In the genomic region with DNA sequence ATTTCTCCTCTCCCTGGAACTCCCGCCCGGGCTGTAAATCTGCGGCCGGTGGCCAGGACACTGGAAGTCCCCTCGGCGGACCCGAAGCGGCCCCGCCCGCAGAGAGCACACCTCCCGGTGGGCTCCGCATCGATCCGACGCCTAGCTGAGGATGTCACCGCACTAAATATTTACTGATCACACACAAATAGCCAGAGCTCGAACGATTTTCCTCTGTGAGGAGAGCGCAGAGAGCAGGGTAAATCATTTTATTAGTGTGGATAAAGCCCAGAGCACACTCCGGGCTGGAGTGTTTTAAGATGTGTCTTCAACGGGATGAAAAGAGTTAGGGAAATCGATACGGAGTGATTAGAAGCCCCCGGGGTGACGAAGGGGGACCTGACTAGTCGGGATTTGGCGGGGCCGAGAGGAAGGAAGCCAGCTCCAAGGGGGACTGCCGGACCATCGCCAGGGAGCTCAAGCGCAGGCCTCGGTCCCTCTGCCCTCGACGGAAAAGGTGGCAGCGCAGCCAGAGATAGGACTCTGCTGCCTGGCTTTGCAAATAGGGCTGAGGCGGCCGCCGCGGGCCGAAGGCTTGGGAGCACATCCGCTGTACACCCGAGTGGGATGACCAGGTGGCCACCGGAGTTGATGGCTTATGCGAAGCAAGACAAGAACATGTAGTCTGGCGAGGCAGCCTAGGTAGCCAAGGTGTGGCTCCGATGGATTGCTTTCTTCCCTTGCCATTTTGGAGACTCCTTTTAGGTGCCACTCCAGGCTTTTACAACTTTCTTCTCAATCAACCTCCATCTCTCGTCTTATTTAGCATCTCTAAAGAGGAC, we compare ENCODE assay signal across 9 mouse cellular contexts. TPM values are rescaled to one million over a fixed set of nuclear protein-coding genes. Genes with fewer than 3 reads are reported as not detected.
DNase-seq lines count a peak whose midpoint lies in the region; ATAC-seq lines count a peak whose summit lies in the region.
"Had no signal": no experiment of that assay in that cellular context is flagged by ENCODE, and none has a peak within 500 bp of the region (broad histone marks: within the 10 kb centered on the region; RNA-seq: fewer than 3 reads in every experiment).

No protein-coding gene starts in this region.

- peak overlapping the region; percentile 79 for H3K4me2 ChIP-seq in hindbrain, embryonic 12.5 days (replicated peaks)
- H3K4me2 ChIP-seq in limb, embryonic 13.5 days (replicated peaks) = peak overlapping the region; percentile 74
- peak overlapping the region; percentile 90 for H3K4me2 ChIP-seq in neural tube, embryonic 13.5 days

- peak overlapping the region; percentile 77 for H3K4me3 ChIP-seq in embryonic facial prominence, embryonic 10.5 days
- H3K4me3 ChIP-seq in hindbrain, embryonic 12.5 days = peak overlapping the region; percentile 38
- H3K4me3 ChIP-seq in limb, embryonic 13.5 days = peak overlapping the region; percentile 46
- peak overlapping the region; percentile 38 for H3K4me3 ChIP-seq in neural tube, embryonic 13.5 days
- H3K4me3 ChIP-seq: megakaryocyte, embryonic 14.5 days had no signal

- peaks cover 62% of the 10 kb centered on the region for H3K4me1 ChIP-seq in embryonic facial prominence, embryonic 10.5 days
- H3K4me1 ChIP-seq in hindbrain, embryonic 12.5 days = peaks cover 32% of the 10 kb centered on the region
- H3K4me1 ChIP-seq in limb, embryonic 13.5 days = peaks cover 33% of the 10 kb centered on the region
- peaks cover 34% of the 10 kb centered on the region for H3K4me1 ChIP-seq in neural tube, embryonic 13.5 days (replicated peaks)

- no peaks in the 10 kb centered on the region for H3K9me3 ChIP-seq in embryonic facial prominence, embryonic 10.5 days
- no peaks in the 10 kb centered on the region for H3K9me3 ChIP-seq in hindbrain, embryonic 12.5 days (replicated peaks)
- H3K9me3 ChIP-seq in limb, embryonic 13.5 days = no peaks in the 10 kb centered on the region
- no peaks in the 10 kb centered on the region for H3K9me3 ChIP-seq in neural tube, embryonic 13.5 days

- DNase-seq in adrenal gland, adult 2 months = peak; percentile 61
- DNase-seq in adrenal gland, adult 8-10 months = no peak
- DNase-seq in embryonic facial prominence, embryonic 10.5 days (ENCODE audit: low spot score) = peak; percentile 62
- no peak for DNase-seq in frontal cortex, postnatal 14 days (ENCODE audit: low spot score in 2 of 2)
- DNase-seq in natural killer cell, adult 2 months (ENCODE audit: low spot score in 2 of 2) = no peak

- peaks cover 79% of the 10 kb centered on the region for H3K27me3 ChIP-seq in embryonic facial prominence, embryonic 10.5 days (replicated peaks; ENCODE audit: low read depth, poor library complexity, severe bottlenecking)
- H3K27me3 ChIP-seq in hindbrain, embryonic 12.5 days = peaks cover 40% of the 10 kb centered on the region
- H3K27me3 ChIP-seq in limb, embryonic 13.5 days = peaks cover 57% of the 10 kb centered on the region
- peaks cover 63% of the 10 kb centered on the region for H3K27me3 ChIP-seq in neural tube, embryonic 13.5 days

- H3K27ac ChIP-seq in embryonic facial prominence, embryonic 10.5 days (replicated peaks) = peak overlapping the region; percentile 87
- peak overlapping the region; percentile 82 for H3K27ac ChIP-seq in hindbrain, embryonic 12.5 days
- H3K27ac ChIP-seq in limb, embryonic 13.5 days = no peak overlapping the region
- H3K27ac ChIP-seq in neural tube, embryonic 13.5 days (replicated peaks) = peak overlapping the region; percentile 75

- no peaks in the 10 kb centered on the region for H3K36me3 ChIP-seq in embryonic facial prominence, embryonic 10.5 days (replicated peaks)
- no peaks in the 10 kb centered on the region for H3K36me3 ChIP-seq in hindbrain, embryonic 12.5 days
- H3K36me3 ChIP-seq in limb, embryonic 13.5 days = no peaks in the 10 kb centered on the region
- no peaks in the 10 kb centered on the region for H3K36me3 ChIP-seq in neural tube, embryonic 13.5 days

- ATAC-seq in hindbrain, embryonic 12.5 days (ENCODE audit: low FRiP score) = 0 out of 2 replicates have a peak, but pooled peaks have one; percentile 18
- ATAC-seq in limb, embryonic 13.5 days (ENCODE audit: low FRiP score, low read depth) = no peak
- ATAC-seq in neural tube, embryonic 13.5 days (ENCODE audit: low read depth) = peak; percentile 20; the same call in 1 of the 2 replicates

- WGBS in embryonic facial prominence, embryonic 10.5 days = under 1% methylated on average over 47 of the region's 47 CpGs
- under 1% methylated on average over 47 of the region's 47 CpGs for WGBS in hindbrain, embryonic 12.5 days
- WGBS in limb, embryonic 13.5 days = under 1% methylated on average over 47 of the region's 47 CpGs
- under 1% methylated on average over 47 of the region's 47 CpGs for WGBS in neural tube, embryonic 13.5 days

- peak overlapping the region; percentile 65 for H3K9ac ChIP-seq in hindbrain, embryonic 12.5 days
- peak overlapping the region; percentile 64 for H3K9ac ChIP-seq in limb, embryonic 13.5 days
- H3K9ac ChIP-seq in neural tube, embryonic 13.5 days = peak overlapping the region; percentile 68

RNA-seq across cellular contexts. Expression of a gene that starts 3.4 kb away (rescaled TPM):
- 100 to 1,000 TPM; 109 to 132 TPM for total RNA-seq in adrenal gland, adult 2 months (2021)
- 401 and 472 TPM in 2 replicates for polyA plus RNA-seq in adrenal gland, adult 2 months (2012; rRNA removed)
- 100 to 1,000 TPM; 108 to 141 (median 120) TPM for total RNA-seq in adrenal gland, adult 8-10 months (2022)
- 89.7 and 99.8 TPM in 2 replicates for polyA plus RNA-seq in embryonic facial prominence, embryonic 10.5 days (2016; fragmentation: Nextera tagmentation; extraction: Ambion mirVana)
- polyA plus RNA-seq in hindbrain, embryonic 12.5 days (2016; fragmentation: Nextera tagmentation; extraction: Ambion mirVana) = 133 and 146 TPM in 2 replicates
- polyA plus RNA-seq in limb, embryonic 13.5 days (2015; fragmentation: Nextera tagmentation; extraction: Ambion mirVana) = 62.3 and 65.9 TPM in 2 replicates
- polyA plus RNA-seq in neural tube, embryonic 13.5 days (2015; fragmentation: Nextera tagmentation; extraction: Ambion mirVana) = 85.5 and 87.8 TPM in 2 replicates

Comparison
In these comparisons a context has a peak if more than half of its experiments do, and no peak if none do; other contexts are left out.
1. DNase-seq: peak in adrenal gland, adult 2 months (single experiment) and embryonic facial prominence, embryonic 10.5 days (single experiment); none in adrenal gland, adult 8-10 months (single experiment), frontal cortex, postnatal 14 days (0 of 2) and natural killer cell, adult 2 months (0 of 2).
2. Peak in every context shown above with its lines, with median percentiles within 50 percentile points of each other: H3K4me3 ChIP-seq, H3K4me2 ChIP-seq and H3K9ac ChIP-seq.